Mouse (Mus musculus): Measurements from ENCODE around the gene Agmo. TPM values are rescaled to one million over a fixed set of nuclear protein-coding genes. Genes with fewer than 3 reads are reported as not detected.

The Agmo gene
- polyA plus RNA-seq, 1 experiment from 2014 or later: 0.09 TPM

GRCm38 (mm10) chr12:37268636-37269152 lies 27.3 kb downstream of the Agmo start:
- Histone ChIP-seq H3K27ac (ENCODE audit: low read depth, low read length) (no peak overlapping the region), H3K4me2 (replicated peaks; ENCODE audit: low read depth, low read length) (no peak overlapping the region), H3K27me3 (ENCODE audit: control insufficient read depth, insufficient read depth, low read length) (no peaks in the 10 kb centered on the region), H3K9ac (ENCODE audit: low read depth, low read length) (no peak overlapping the region), H3K4me1 (ENCODE audit: control insufficient read depth, insufficient read depth, low read length) (no peaks in the 10 kb centered on the region), H3K4me3 (ENCODE audit: low read length) (no peak overlapping the region), H3K36me3 (ENCODE audit: control insufficient read depth, insufficient read depth, low read length) (no peaks in the 10 kb centered on the region), H3K9me3 (ENCODE audit: control insufficient read depth, low read length) (no peaks in the 10 kb centered on the region)
- ATAC-seq (ENCODE audit: low FRiP score, low TSS enrichment): no peak
- 32% methylated on average over 6 of the region's 6 CpGs for WGBS

- no peaks in the 10 kb centered on the region for H3K9me3 ChIP-seq (ENCODE audit: control insufficient read depth, low read length)
- 22% methylated on average over 3 of the region's 3 CpGs for WGBS
- no peaks in the 10 kb centered on the region for H3K4me1 ChIP-seq (ENCODE audit: control insufficient read depth, insufficient read depth, low read length)
- H3K4me2 ChIP-seq (replicated peaks; ENCODE audit: low read depth, low read length): no peak overlapping the region
- no peaks in the 10 kb centered on the region for H3K36me3 ChIP-seq (ENCODE audit: control insufficient read depth, insufficient read depth, low read length)
- no peak overlapping the region for H3K4me3 ChIP-seq (ENCODE audit: low read length)
- ATAC-seq (ENCODE audit: low FRiP score, low TSS enrichment): peak; percentile 62
- H3K27ac ChIP-seq (ENCODE audit: low read depth, low read length): no peak overlapping the region
- no peaks in the 10 kb centered on the region for H3K27me3 ChIP-seq (ENCODE audit: control insufficient read depth, insufficient read depth, low read length)
- no peak overlapping the region for H3K9ac ChIP-seq (ENCODE audit: low read depth, low read length)
Measured at GRCm38 (mm10) chr12:37272660-37273059, 31.2 kb downstream of the Agmo start.

GRCm38 (mm10) chr12:37273964-37274657 lies 32.7 kb downstream of the Agmo start:
- H3K36me3 ChIP-seq (ENCODE audit: control insufficient read depth, insufficient read depth, low read length): no peaks in the 10 kb centered on the region
- 72% methylated on average over 5 of the region's 5 CpGs for WGBS
- ATAC-seq (ENCODE audit: low FRiP score, low TSS enrichment): no peak
- no peaks in the 10 kb centered on the region for H3K4me1 ChIP-seq (ENCODE audit: control insufficient read depth, insufficient read depth, low read length)
- no peaks in the 10 kb centered on the region for H3K9me3 ChIP-seq (ENCODE audit: control insufficient read depth, low read length)
- no peak overlapping the region for H3K4me2 ChIP-seq (replicated peaks; ENCODE audit: low read depth, low read length)
- H3K4me3 ChIP-seq (ENCODE audit: low read length): no peak overlapping the region
- no peak overlapping the region for H3K27ac ChIP-seq (ENCODE audit: low read depth, low read length)
- no peaks in the 10 kb centered on the region for H3K27me3 ChIP-seq (ENCODE audit: control insufficient read depth, insufficient read depth, low read length)
- no peak overlapping the region for H3K9ac ChIP-seq (ENCODE audit: low read depth, low read length)

- Histone ChIP-seq H3K27ac (ENCODE audit: low read depth, low read length) (no peak overlapping the region), H3K36me3 (ENCODE audit: control insufficient read depth, insufficient read depth, low read length) (no peaks in the 10 kb centered on the region), H3K4me3 (ENCODE audit: low read length) (no peak overlapping the region), H3K4me1 (ENCODE audit: control insufficient read depth, insufficient read depth, low read length) (no peaks in the 10 kb centered on the region), H3K9ac (ENCODE audit: low read depth, low read length) (no peak overlapping the region), H3K9me3 (ENCODE audit: control insufficient read depth, low read length) (no peaks in the 10 kb centered on the region), H3K27me3 (ENCODE audit: control insufficient read depth, insufficient read depth, low read length) (no peaks in the 10 kb centered on the region), H3K4me2 (replicated peaks; ENCODE audit: low read depth, low read length) (no peak overlapping the region)
- no peak for ATAC-seq (ENCODE audit: low FRiP score, low TSS enrichment)
- WGBS: 66% methylated on average over 2 of the region's 2 CpGs
Measured at GRCm38 (mm10) chr12:37274658-37275019, 33.2 kb downstream of the Agmo start.

- peak; percentile 60 for ATAC-seq (ENCODE audit: low FRiP score, low TSS enrichment)
- 5% methylated on average over 1 of the region's 1 CpGs for WGBS
- no peaks in the 10 kb centered on the region for H3K9me3 ChIP-seq (ENCODE audit: control insufficient read depth, low read length)
- no peak overlapping the region for H3K4me3 ChIP-seq (ENCODE audit: low read length)
- H3K27me3 ChIP-seq (ENCODE audit: control insufficient read depth, insufficient read depth, low read length): no peaks in the 10 kb centered on the region
- H3K36me3 ChIP-seq (ENCODE audit: control insufficient read depth, insufficient read depth, low read length): no peaks in the 10 kb centered on the region
- H3K4me2 ChIP-seq (replicated peaks; ENCODE audit: low read depth, low read length): no peak overlapping the region
- H3K9ac ChIP-seq (ENCODE audit: low read depth, low read length): no peak overlapping the region
- no peak overlapping the region for H3K27ac ChIP-seq (ENCODE audit: low read depth, low read length)
- H3K4me1 ChIP-seq (ENCODE audit: control insufficient read depth, insufficient read depth, low read length): no peaks in the 10 kb centered on the region
Measured at GRCm38 (mm10) chr12:37306956-37307466, 65.6 kb downstream of the Agmo start.

- no peaks in the 10 kb centered on the region for H3K36me3 ChIP-seq (ENCODE audit: control insufficient read depth, insufficient read depth, low read length)
- WGBS: 26% methylated on average over 1 of the region's 1 CpGs
- no peaks in the 10 kb centered on the region for H3K27me3 ChIP-seq (ENCODE audit: control insufficient read depth, insufficient read depth, low read length)
- H3K9me3 ChIP-seq (ENCODE audit: control insufficient read depth, low read length): no peaks in the 10 kb centered on the region
- no peak for ATAC-seq (ENCODE audit: low FRiP score, low TSS enrichment)
- no peak overlapping the region for H3K27ac ChIP-seq (ENCODE audit: low read depth, low read length)
- H3K4me1 ChIP-seq (ENCODE audit: control insufficient read depth, insufficient read depth, low read length): no peaks in the 10 kb centered on the region
- H3K4me3 ChIP-seq (ENCODE audit: low read length): no peak overlapping the region
- H3K9ac ChIP-seq (ENCODE audit: low read depth, low read length): no peak overlapping the region
- H3K4me2 ChIP-seq (replicated peaks; ENCODE audit: low read depth, low read length): no peak overlapping the region
Measured at GRCm38 (mm10) chr12:37310786-37311185, 69.3 kb downstream of the Agmo start.

GRCm38 (mm10) chr12:37322860-37323259 lies 81.4 kb downstream of the Agmo start:
- ATAC-seq (ENCODE audit: low FRiP score, low TSS enrichment): no peak
- Histone ChIP-seq H3K4me1 (ENCODE audit: control insufficient read depth, insufficient read depth, low read length) (no peaks in the 10 kb centered on the region), H3K4me2 (replicated peaks; ENCODE audit: low read depth, low read length) (no peak overlapping the region), H3K27me3 (ENCODE audit: control insufficient read depth, insufficient read depth, low read length) (no peaks in the 10 kb centered on the region), H3K36me3 (ENCODE audit: control insufficient read depth, insufficient read depth, low read length) (no peaks in the 10 kb centered on the region), H3K9me3 (ENCODE audit: control insufficient read depth, low read length) (no peaks in the 10 kb centered on the region), H3K4me3 (ENCODE audit: low read length) (no peak overlapping the region), H3K9ac (ENCODE audit: low read depth, low read length) (no peak overlapping the region), H3K27ac (ENCODE audit: low read depth, low read length) (no peak overlapping the region)
- WGBS: 64% methylated on average over 3 of the region's 3 CpGs

GRCm38 (mm10) chr12:37334987-37335386 lies 93.5 kb downstream of the Agmo start:
- no peak overlapping the region for H3K4me3 ChIP-seq (ENCODE audit: low read length)
- no peaks in the 10 kb centered on the region for H3K27me3 ChIP-seq (ENCODE audit: control insufficient read depth, insufficient read depth, low read length)
- no peak overlapping the region for H3K9ac ChIP-seq (ENCODE audit: low read depth, low read length)
- 58% methylated on average over 5 of the region's 5 CpGs for WGBS
- no peak for ATAC-seq (ENCODE audit: low FRiP score, low TSS enrichment)
- H3K4me1 ChIP-seq (ENCODE audit: control insufficient read depth, insufficient read depth, low read length): no peaks in the 10 kb centered on the region
- no peaks in the 10 kb centered on the region for H3K36me3 ChIP-seq (ENCODE audit: control insufficient read depth, insufficient read depth, low read length)
- no peak overlapping the region for H3K27ac ChIP-seq (ENCODE audit: low read depth, low read length)
- H3K4me2 ChIP-seq (replicated peaks; ENCODE audit: low read depth, low read length): no peak overlapping the region
- no peaks in the 10 kb centered on the region for H3K9me3 ChIP-seq (ENCODE audit: control insufficient read depth, low read length)

GRCm38 (mm10) chr12:37344225-37344624 lies 102.8 kb downstream of the Agmo start:
- H3K4me2 ChIP-seq (replicated peaks; ENCODE audit: low read depth, low read length): no peak overlapping the region
- H3K27me3 ChIP-seq (ENCODE audit: control insufficient read depth, insufficient read depth, low read length): no peaks in the 10 kb centered on the region
- no peak overlapping the region for H3K27ac ChIP-seq (ENCODE audit: low read depth, low read length)
- no peak for ATAC-seq (ENCODE audit: low FRiP score, low TSS enrichment)
- H3K4me3 ChIP-seq (ENCODE audit: low read length): no peak overlapping the region
- no peaks in the 10 kb centered on the region for H3K9me3 ChIP-seq (ENCODE audit: control insufficient read depth, low read length)
- no peaks in the 10 kb centered on the region for H3K36me3 ChIP-seq (ENCODE audit: control insufficient read depth, insufficient read depth, low read length)
- no peaks in the 10 kb centered on the region for H3K4me1 ChIP-seq (ENCODE audit: control insufficient read depth, insufficient read depth, low read length)
- 59% methylated on average over 5 of the region's 5 CpGs for WGBS
- no peak overlapping the region for H3K9ac ChIP-seq (ENCODE audit: low read depth, low read length)
